Mouse (Mus musculus) midbrain, embryonic 13.5 days (tissue): ENCODE measurements around the gene Fryl. TPM values are rescaled to one million over a fixed set of nuclear protein-coding genes. Genes with fewer than 3 reads are reported as not detected.

ENCODE experiments used
- ATAC-seq: fragments of 200-750 bp; cut with Nextera tagmentation; 2 replicates; pipeline ENCODE4 v1.8.0; 2017; ENCODE audit warnings: mild to moderate bottlenecking, moderate TSS enrichment, moderate library complexity
- H3K27ac ChIP-seq: fragments of 300-500 bp; sonication (generic); 2 replicates; pipeline ENCODE4 v1.5.1; 2015; ENCODE audit warnings: inconsistent platforms, mild to moderate bottlenecking, moderate library complexity
- H3K27me3 ChIP-seq: fragments of 300-500 bp; sonication (generic); 2 replicates; pipeline ENCODE4 v1.6.1; 2015; ENCODE audit warnings: mild to moderate bottlenecking, inconsistent platforms
- H3K36me3 ChIP-seq: fragments of 300-500 bp; sonication (generic); 2 replicates; pipeline ENCODE4 v1.6.1; 2015; ENCODE audit warnings: mild to moderate bottlenecking, inconsistent platforms
- H3K4me1 ChIP-seq: fragments of 300-500 bp; sonication (generic); replicated peaks from 2 replicates; pipeline ENCODE4 v1.6.1; 2015; ENCODE audit warnings: inconsistent platforms
- H3K4me2 ChIP-seq: fragments of 300-500 bp; sonication (generic); replicated peaks from 2 replicates; pipeline ENCODE4 v1.6.1; 2015; ENCODE audit warnings: moderate library complexity, mild to moderate bottlenecking, inconsistent platforms
- H3K4me3 ChIP-seq: fragments of 300-500 bp; sonication (generic); replicated peaks from 2 replicates; pipeline ENCODE4 v1.5.1; 2015; ENCODE audit warnings: mild to moderate bottlenecking, inconsistent platforms
- H3K9ac ChIP-seq: fragments of 300-500 bp; sonication (generic); replicated peaks from 2 replicates; pipeline ENCODE4 v1.6.1; 2015; ENCODE audit warnings: mild to moderate bottlenecking, inconsistent platforms
- H3K9me3 ChIP-seq: fragments of 300-500 bp; sonication (generic); 2 replicates; pipeline ENCODE4 v1.6.1; 2016; ENCODE audit warnings: mild to moderate bottlenecking, inconsistent platforms
- WGBS: fragments of 180-500 bp; shearing (Covaris S2); methylation state at CpG from one replicate; pipeline ENCODE4 v1.1.7; 2015; 5-methylcytosine and 5-hydroxymethylcytosine counted together
- polyA plus RNA-seq: library from polyadenylated mRNA; unstranded; fragments of >200 nt; fragmentation: Nextera tagmentation; extraction: Ambion mirVana; gene quantifications from 2 replicates; pipeline ENCODE4 v1.2.1, GENCODE M21; 2015

The Fryl gene
- 48.2 and 51.2 TPM in 2 replicates for polyA plus RNA-seq

GRCm38 (mm10) chr5:73256352-73257065 lies at the start of gene Fryl:
Fryl (minus strand) TSS chr5:73256619.
- Histone ChIP-seq H3K9me3 (no peaks in the 10 kb centered on the region), H3K27me3 (no peaks in the 10 kb centered on the region), H3K4me3 (peak within 1 kb of the TSS; percentile 94), H3K4me1 (peaks cover 35% of the 10 kb centered on the region), H3K27ac (peak within 1 kb of the TSS; percentile 98), H3K9ac (peak within 1 kb of the TSS; percentile 95), H3K4me2 (peak within 1 kb of the TSS; percentile 75), H3K36me3 (no peaks in the 10 kb centered on the region)
- WGBS = under 1% methylated on average over 44 of the region's 44 CpGs
- peak; percentile 99 for ATAC-seq

- Histone ChIP-seq H3K4me3 (no peak overlapping the region), H3K9me3 (no peaks in the 10 kb centered on the region), H3K4me1 (no peaks in the 10 kb centered on the region), H3K27ac (no peak overlapping the region), H3K4me2 (no peak overlapping the region), H3K9ac (no peak overlapping the region), H3K27me3 (no peaks in the 10 kb centered on the region), H3K36me3 (peaks cover 74% of the 10 kb centered on the region)
- no peak for ATAC-seq
- WGBS = 90% methylated on average over 12 of the region's 12 CpGs
These were observed 48.1 kb upstream of the Fryl start for GRCm38 (mm10) chr5:73304507-73304906.

GRCm38 (mm10) chr5:73301601-73302307 lies 45.3 kb upstream of the Fryl start:
- H3K4me1 ChIP-seq = no peaks in the 10 kb centered on the region
- no peak for ATAC-seq
- H3K36me3 ChIP-seq = peaks cover 63% of the 10 kb centered on the region
- no peak overlapping the region for H3K9ac ChIP-seq
- H3K27me3 ChIP-seq = no peaks in the 10 kb centered on the region
- 88% methylated on average over 7 of the region's 7 CpGs for WGBS
- H3K9me3 ChIP-seq = no peaks in the 10 kb centered on the region
- H3K4me3 ChIP-seq = no peak overlapping the region
- H3K27ac ChIP-seq = no peak overlapping the region
- no peak overlapping the region for H3K4me2 ChIP-seq

- 87% methylated on average over 4 of the region's 4 CpGs for WGBS
- ATAC-seq = no peak
- H3K27ac ChIP-seq = no peak overlapping the region
- H3K4me1 ChIP-seq = peaks cover 24% of the 10 kb centered on the region
- H3K4me3 ChIP-seq = no peak overlapping the region
- H3K9me3 ChIP-seq = no peaks in the 10 kb centered on the region
- H3K4me2 ChIP-seq = no peak overlapping the region
- no peaks in the 10 kb centered on the region for H3K27me3 ChIP-seq
- H3K36me3 ChIP-seq = peaks cover 33% of the 10 kb centered on the region
- no peak overlapping the region for H3K9ac ChIP-seq
These were observed 39.5 kb upstream of the Fryl start for GRCm38 (mm10) chr5:73295916-73296315.

GRCm38 (mm10) chr5:73295016-73295415 lies 38.6 kb upstream of the Fryl start:
- no peak overlapping the region for H3K4me3 ChIP-seq
- 95% methylated on average over 7 of the region's 7 CpGs for WGBS
- H3K36me3 ChIP-seq = peaks cover 28% of the 10 kb centered on the region
- no peaks in the 10 kb centered on the region for H3K9me3 ChIP-seq
- H3K4me2 ChIP-seq = 0 out of 2 replicates have a peak overlapping the region, but pooled peaks have one; percentile 11
- no peak overlapping the region for H3K9ac ChIP-seq
- ATAC-seq = no peak
- no peak overlapping the region for H3K27ac ChIP-seq
- H3K27me3 ChIP-seq = no peaks in the 10 kb centered on the region
- peaks cover 24% of the 10 kb centered on the region for H3K4me1 ChIP-seq

- peak overlapping the region; percentile 84 for H3K4me3 ChIP-seq
- no peak for ATAC-seq
- peak overlapping the region; percentile 78 for H3K4me2 ChIP-seq
- peak overlapping the region; percentile 95; the same call in 1 of the 2 replicates for H3K27ac ChIP-seq
- H3K27me3 ChIP-seq = no peaks in the 10 kb centered on the region
- WGBS = 17% methylated on average over 8 of the region's 8 CpGs
- peaks cover 20% of the 10 kb centered on the region for H3K36me3 ChIP-seq
- H3K9me3 ChIP-seq = no peaks in the 10 kb centered on the region
- H3K9ac ChIP-seq = peak overlapping the region; percentile 92
- peaks cover 24% of the 10 kb centered on the region for H3K4me1 ChIP-seq
These were observed 37.0 kb upstream of the Fryl start for GRCm38 (mm10) chr5:73293458-73293827.

- peak; percentile 100 for ATAC-seq
- peaks cover 16% of the 10 kb centered on the region for H3K36me3 ChIP-seq
- no peaks in the 10 kb centered on the region for H3K9me3 ChIP-seq
- peak within 1 kb of the TSS; percentile 95 for H3K27ac ChIP-seq
- WGBS = under 1% methylated on average over 58 of the region's 58 CpGs
- H3K9ac ChIP-seq = peak within 1 kb of the TSS; percentile 92
- peak within 1 kb of the TSS; percentile 84 for H3K4me3 ChIP-seq
- peaks cover 24% of the 10 kb centered on the region for H3K4me1 ChIP-seq
- no peaks in the 10 kb centered on the region for H3K27me3 ChIP-seq
- peak within 1 kb of the TSS; percentile 78 for H3K4me2 ChIP-seq
These were observed 36.4 kb upstream of the Fryl start, which contains the start of gene Ociad1 for GRCm38 (mm10) chr5:73292502-73293457. Ociad1 (plus strand) TSS chr5:73292784.

GRCm38 (mm10) chr5:73289900-73290299 lies 33.5 kb upstream of the Fryl start:
- peaks cover 14% of the 10 kb centered on the region for H3K4me1 ChIP-seq
- ATAC-seq = no peak
- H3K4me2 ChIP-seq = no peak overlapping the region
- 64% methylated on average over 2 of the region's 2 CpGs for WGBS
- no peaks in the 10 kb centered on the region for H3K27me3 ChIP-seq
- no peak overlapping the region for H3K27ac ChIP-seq
- H3K9ac ChIP-seq = no peak overlapping the region
- no peaks in the 10 kb centered on the region for H3K9me3 ChIP-seq
- peaks cover 2% of the 10 kb centered on the region for H3K36me3 ChIP-seq
- no peak overlapping the region for H3K4me3 ChIP-seq

GRCm38 (mm10) chr5:73286603-73287002 lies 30.2 kb upstream of the Fryl start:
- H3K36me3 ChIP-seq = no peaks in the 10 kb centered on the region
- no peaks in the 10 kb centered on the region for H3K27me3 ChIP-seq
- no peak for ATAC-seq
- no peaks in the 10 kb centered on the region for H3K9me3 ChIP-seq
- H3K4me3 ChIP-seq = no peak overlapping the region
- no peak overlapping the region for H3K4me2 ChIP-seq
- 87% methylated on average over 5 of the region's 5 CpGs for WGBS
- H3K9ac ChIP-seq = no peak overlapping the region
- H3K4me1 ChIP-seq = no peaks in the 10 kb centered on the region
- no peak overlapping the region for H3K27ac ChIP-seq

- no peak overlapping the region for H3K4me3 ChIP-seq
- WGBS = 81% methylated on average over 3 of the region's 3 CpGs
- no peaks in the 10 kb centered on the region for H3K4me1 ChIP-seq
- H3K9me3 ChIP-seq = no peaks in the 10 kb centered on the region
- H3K36me3 ChIP-seq = no peaks in the 10 kb centered on the region
- H3K27ac ChIP-seq = no peak overlapping the region
- no peaks in the 10 kb centered on the region for H3K27me3 ChIP-seq
- ATAC-seq = no peak
- no peak overlapping the region for H3K9ac ChIP-seq
- no peak overlapping the region for H3K4me2 ChIP-seq
These were observed 29.1 kb upstream of the Fryl start for GRCm38 (mm10) chr5:73285470-73285978.

- no peaks in the 10 kb centered on the region for H3K9me3 ChIP-seq
- H3K27ac ChIP-seq = no peak overlapping the region
- H3K4me1 ChIP-seq = peaks cover 6% of the 10 kb centered on the region
- no peaks in the 10 kb centered on the region for H3K27me3 ChIP-seq
- H3K4me2 ChIP-seq = no peak overlapping the region
- no peak overlapping the region for H3K4me3 ChIP-seq
- no peaks in the 10 kb centered on the region for H3K36me3 ChIP-seq
- ATAC-seq = no peak
- no peak overlapping the region for H3K9ac ChIP-seq
These were observed 27.6 kb upstream of the Fryl start for GRCm38 (mm10) chr5:73284046-73284445.
